Mouse (Mus musculus): ENCODE results near the gene Dync1li1. TPM values are rescaled to one million over a fixed set of nuclear protein-coding genes. Genes with fewer than 3 reads are reported as not detected.
"Not testable (repeated sequence)": the region's sequence is repeated elsewhere in the genome, so short reads cannot be mapped to it uniquely, and the experiment has no call there.

Gene Dync1li1
- polyA plus RNA-seq, 1 experiment from 2014 or later, result 78.2 TPM

GRCm38 (mm10) chr9:114686245-114686644, 2.3 kb upstream of the Dync1li1 start:
- Histone ChIP-seq H3K4me1 (peaks cover 22% of the 10 kb centered on the region), H3K27ac (no peak overlapping the region), H3K27me3 (ENCODE audit: low read depth, poor library complexity, severe bottlenecking) (no peaks in the 10 kb centered on the region), H3K36me3 (peaks cover 6% of the 10 kb centered on the region), H3K9me3 (replicated peaks) (no peaks in the 10 kb centered on the region), H3K4me3 (no peak overlapping the region)
- DNase-seq (ENCODE audit: low spot score), result no peak
- 92% methylated on average over 7 of the region's 7 CpGs for WGBS

- H3K27ac ChIP-seq, result 0 out of 2 replicates have a peak overlapping the region, but pooled peaks have one; percentile 95
- no peak for DNase-seq (ENCODE audit: low spot score)
- peaks cover 18% of the 10 kb centered on the region for H3K36me3 ChIP-seq
- 84% methylated on average over 13 of the region's 13 CpGs for WGBS
- H3K4me3 ChIP-seq, result peak overlapping the region; percentile 99
- H3K9me3 ChIP-seq (replicated peaks), result no peaks in the 10 kb centered on the region
- H3K4me1 ChIP-seq, result peaks cover 22% of the 10 kb centered on the region
- no peaks in the 10 kb centered on the region for H3K27me3 ChIP-seq (ENCODE audit: low read depth, poor library complexity, severe bottlenecking)
Measured at GRCm38 (mm10) chr9:114687639-114688038, 951 bp upstream of the Dync1li1 start.

GRCm38 (mm10) chr9:114688953-114689407, 390 bp downstream of the Dync1li1 start:
- H3K27me3 ChIP-seq (ENCODE audit: low read depth, poor library complexity, severe bottlenecking), result no peaks in the 10 kb centered on the region
- H3K4me1 ChIP-seq, result peaks cover 22% of the 10 kb centered on the region
- peak overlapping the region; percentile 99 for H3K4me3 ChIP-seq
- no peaks in the 10 kb centered on the region for H3K9me3 ChIP-seq (replicated peaks)
- DNase-seq (ENCODE audit: low spot score), result peak; percentile 77
- peaks cover 31% of the 10 kb centered on the region for H3K36me3 ChIP-seq
- under 1% methylated on average over 50 of the region's 50 CpGs for WGBS
- peak overlapping the region; percentile 95 for H3K27ac ChIP-seq

- 15% methylated on average over 10 of the region's 10 CpGs for WGBS
- peaks cover 43% of the 10 kb centered on the region for H3K36me3 ChIP-seq
- H3K4me1 ChIP-seq, result peaks cover 22% of the 10 kb centered on the region
- DNase-seq (ENCODE audit: low spot score), result no peak
- H3K9me3 ChIP-seq (replicated peaks), result no peaks in the 10 kb centered on the region
- H3K4me3 ChIP-seq, result peak overlapping the region; percentile 99
- no peak overlapping the region for H3K27ac ChIP-seq
- H3K27me3 ChIP-seq (ENCODE audit: low read depth, poor library complexity, severe bottlenecking), result no peaks in the 10 kb centered on the region
Measured at GRCm38 (mm10) chr9:114690119-114690601, 1.6 kb downstream of the Dync1li1 start.

- H3K27me3 ChIP-seq (ENCODE audit: low read depth, poor library complexity, severe bottlenecking), result no peaks in the 10 kb centered on the region
- no peak overlapping the region for H3K27ac ChIP-seq
- H3K9me3 ChIP-seq (replicated peaks), result no peaks in the 10 kb centered on the region
- H3K4me3 ChIP-seq, result no peak overlapping the region
- DNase-seq (ENCODE audit: low spot score), result no peak
- peaks cover 45% of the 10 kb centered on the region for H3K36me3 ChIP-seq
- H3K4me1 ChIP-seq, result peaks cover 22% of the 10 kb centered on the region
Measured at GRCm38 (mm10) chr9:114691112-114691511, 2.5 kb downstream of the Dync1li1 start.

- H3K4me1 ChIP-seq; DNase-seq (ENCODE audit: low spot score); H3K9me3 ChIP-seq (replicated peaks); H3K27me3 ChIP-seq (ENCODE audit: low read depth, poor library complexity, severe bottlenecking); H3K27ac ChIP-seq; H3K4me3 ChIP-seq: not testable (repeated sequence)
- 97% methylated on average over 8 of the region's 8 CpGs for WGBS
- peaks cover 62% of the 10 kb centered on the region for H3K36me3 ChIP-seq
Measured at GRCm38 (mm10) chr9:114695662-114696061, 7.1 kb downstream of the Dync1li1 start.

- 92% methylated on average over 4 of the region's 4 CpGs for WGBS
- Histone ChIP-seq H3K4me1 (no peaks in the 10 kb centered on the region), H3K27ac (no peak overlapping the region), H3K36me3 (peaks cover 59% of the 10 kb centered on the region), H3K9me3 (replicated peaks) (no peaks in the 10 kb centered on the region), H3K27me3 (ENCODE audit: low read depth, poor library complexity, severe bottlenecking) (no peaks in the 10 kb centered on the region), H3K4me3 (no peak overlapping the region)
- DNase-seq (ENCODE audit: low spot score), result no peak
Measured at GRCm38 (mm10) chr9:114697072-114697471, 8.5 kb downstream of the Dync1li1 start.

- Histone ChIP-seq H3K36me3 (peaks cover 51% of the 10 kb centered on the region), H3K4me3 (no peak overlapping the region), H3K9me3 (replicated peaks) (no peaks in the 10 kb centered on the region), H3K27ac (no peak overlapping the region), H3K4me1 (no peaks in the 10 kb centered on the region), H3K27me3 (ENCODE audit: low read depth, poor library complexity, severe bottlenecking) (no peaks in the 10 kb centered on the region)
- WGBS, result 92% methylated on average over 5 of the region's 5 CpGs
- DNase-seq (ENCODE audit: low spot score), result no peak
Measured at GRCm38 (mm10) chr9:114697926-114698325, 9.3 kb downstream of the Dync1li1 start.

- H3K36me3 ChIP-seq, result peaks cover 41% of the 10 kb centered on the region
- 77% methylated on average over 6 of the region's 6 CpGs for WGBS
- H3K4me1 ChIP-seq, result no peaks in the 10 kb centered on the region
- no peaks in the 10 kb centered on the region for H3K27me3 ChIP-seq (ENCODE audit: low read depth, poor library complexity, severe bottlenecking)
- DNase-seq (ENCODE audit: low spot score), result no peak
- no peak overlapping the region for H3K4me3 ChIP-seq
- no peaks in the 10 kb centered on the region for H3K9me3 ChIP-seq (replicated peaks)
- H3K27ac ChIP-seq, result no peak overlapping the region
Measured at GRCm38 (mm10) chr9:114699262-114699661, 10.7 kb downstream of the Dync1li1 start.

GRCm38 (mm10) chr9:114699882-114700665, 11.5 kb downstream of the Dync1li1 start:
- 91% methylated on average over 15 of the region's 16 CpGs for WGBS
- Histone ChIP-seq H3K27ac (no peak overlapping the region), H3K4me3 (no peak overlapping the region), H3K36me3 (peaks cover 40% of the 10 kb centered on the region), H3K4me1 (no peaks in the 10 kb centered on the region), H3K27me3 (ENCODE audit: low read depth, poor library complexity, severe bottlenecking) (no peaks in the 10 kb centered on the region), H3K9me3 (replicated peaks) (no peaks in the 10 kb centered on the region)
- DNase-seq (ENCODE audit: low spot score), result no peak

- H3K4me3 ChIP-seq, result no peak overlapping the region
- WGBS, result 92% methylated on average over 2 of the region's 2 CpGs
- no peak for DNase-seq (ENCODE audit: low spot score)
- H3K27me3 ChIP-seq (ENCODE audit: low read depth, poor library complexity, severe bottlenecking), result no peaks in the 10 kb centered on the region
- H3K27ac ChIP-seq, result no peak overlapping the region
- H3K36me3 ChIP-seq, result peaks cover 46% of the 10 kb centered on the region
- no peaks in the 10 kb centered on the region for H3K4me1 ChIP-seq
- H3K9me3 ChIP-seq (replicated peaks), result no peaks in the 10 kb centered on the region
Measured at GRCm38 (mm10) chr9:114701031-114701430, 12.4 kb downstream of the Dync1li1 start.

GRCm38 (mm10) chr9:114701921-114702320, 13.3 kb downstream of the Dync1li1 start:
- peaks cover 52% of the 10 kb centered on the region for H3K36me3 ChIP-seq
- no peaks in the 10 kb centered on the region for H3K27me3 ChIP-seq (ENCODE audit: low read depth, poor library complexity, severe bottlenecking)
- 94% methylated on average over 4 of the region's 4 CpGs for WGBS
- no peak overlapping the region for H3K4me3 ChIP-seq
- H3K27ac ChIP-seq, result no peak overlapping the region
- DNase-seq (ENCODE audit: low spot score), result no peak
- H3K9me3 ChIP-seq (replicated peaks), result no peaks in the 10 kb centered on the region
- H3K4me1 ChIP-seq, result no peaks in the 10 kb centered on the region

GRCm38 (mm10) chr9:114707805-114708204, 19.2 kb downstream of the Dync1li1 start:
- DNase-seq (ENCODE audit: low spot score), result no peak
- Histone ChIP-seq H3K9me3 (replicated peaks) (no peaks in the 10 kb centered on the region), H3K27me3 (ENCODE audit: low read depth, poor library complexity, severe bottlenecking) (no peaks in the 10 kb centered on the region), H3K4me1 (no peaks in the 10 kb centered on the region), H3K4me3 (no peak overlapping the region), H3K27ac (no peak overlapping the region), H3K36me3 (peaks cover 84% of the 10 kb centered on the region)
- WGBS, result 96% methylated on average over 4 of the region's 4 CpGs
